Mouse (Mus musculus): ENCODE results near the gene Ezr. TPM values are rescaled to one million over a fixed set of nuclear protein-coding genes. Genes with fewer than 3 reads are reported as not detected.

Gene Ezr
- polyA plus RNA-seq, 1 experiment from 2014 or later: 50.5 TPM

- Histone ChIP-seq H3K4me2 (ENCODE audit: low read depth, low read length) (no peak overlapping the region), H3K4me1 (ENCODE audit: control insufficient read depth, insufficient read depth, low read length) (peaks cover 22% of the 10 kb centered on the region), H3K9me3 (ENCODE audit: control insufficient read depth, low read length) (no peaks in the 10 kb centered on the region), H3K27ac (ENCODE audit: low read depth, low read length) (no peak overlapping the region), H3K9ac (replicated peaks; ENCODE audit: low read depth, low read length) (no peak overlapping the region), H3K36me3 (ENCODE audit: control insufficient read depth, insufficient read depth, low read length) (no peaks in the 10 kb centered on the region), H3K27me3 (ENCODE audit: control insufficient read depth, insufficient read depth, low read length) (no peaks in the 10 kb centered on the region), H3K4me3 (ENCODE audit: low read depth, low read length) (no peak overlapping the region)
- ATAC-seq (ENCODE audit: low read depth): no peak
- WGBS: 81% methylated on average over 4 of the region's 4 CpGs
Measured at GRCm38 (mm10) chr17:6766823-6767222, 15.8 kb downstream of the Ezr start.

- Histone ChIP-seq H3K4me2 (ENCODE audit: low read depth, low read length) (no peak overlapping the region), H3K27ac (ENCODE audit: low read depth, low read length) (no peak overlapping the region), H3K4me1 (ENCODE audit: control insufficient read depth, insufficient read depth, low read length) (peaks cover 22% of the 10 kb centered on the region), H3K4me3 (ENCODE audit: low read depth, low read length) (no peak overlapping the region), H3K9me3 (ENCODE audit: control insufficient read depth, low read length) (no peaks in the 10 kb centered on the region), H3K36me3 (ENCODE audit: control insufficient read depth, insufficient read depth, low read length) (no peaks in the 10 kb centered on the region), H3K27me3 (ENCODE audit: control insufficient read depth, insufficient read depth, low read length) (no peaks in the 10 kb centered on the region), H3K9ac (replicated peaks; ENCODE audit: low read depth, low read length) (no peak overlapping the region)
- no peak for ATAC-seq (ENCODE audit: low read depth)
- WGBS: 27% methylated on average over 2 of the region's 2 CpGs
Measured at GRCm38 (mm10) chr17:6765886-6766285, 16.7 kb downstream of the Ezr start.

GRCm38 (mm10) chr17:6764730-6765129 lies 17.9 kb downstream of the Ezr start:
- Histone ChIP-seq H3K27me3 (ENCODE audit: control insufficient read depth, insufficient read depth, low read length) (no peaks in the 10 kb centered on the region), H3K9ac (replicated peaks; ENCODE audit: low read depth, low read length) (no peak overlapping the region), H3K36me3 (ENCODE audit: control insufficient read depth, insufficient read depth, low read length) (no peaks in the 10 kb centered on the region), H3K4me1 (ENCODE audit: control insufficient read depth, insufficient read depth, low read length) (peaks cover 19% of the 10 kb centered on the region), H3K9me3 (ENCODE audit: control insufficient read depth, low read length) (no peaks in the 10 kb centered on the region), H3K27ac (ENCODE audit: low read depth, low read length) (no peak overlapping the region), H3K4me3 (ENCODE audit: low read depth, low read length) (no peak overlapping the region), H3K4me2 (ENCODE audit: low read depth, low read length) (no peak overlapping the region)
- WGBS: 73% methylated on average over 4 of the region's 4 CpGs
- ATAC-seq (ENCODE audit: low read depth): no peak

GRCm38 (mm10) chr17:6764227-6764593 lies 18.4 kb downstream of the Ezr start:
- ATAC-seq (ENCODE audit: low read depth): no peak
- Histone ChIP-seq H3K4me1 (ENCODE audit: control insufficient read depth, insufficient read depth, low read length) (peaks cover 19% of the 10 kb centered on the region), H3K27me3 (ENCODE audit: control insufficient read depth, insufficient read depth, low read length) (no peaks in the 10 kb centered on the region), H3K27ac (ENCODE audit: low read depth, low read length) (no peak overlapping the region), H3K9ac (replicated peaks; ENCODE audit: low read depth, low read length) (no peak overlapping the region), H3K9me3 (ENCODE audit: control insufficient read depth, low read length) (no peaks in the 10 kb centered on the region), H3K36me3 (ENCODE audit: control insufficient read depth, insufficient read depth, low read length) (no peaks in the 10 kb centered on the region), H3K4me3 (ENCODE audit: low read depth, low read length) (no peak overlapping the region), H3K4me2 (ENCODE audit: low read depth, low read length) (no peak overlapping the region)
- WGBS: 69% methylated on average over 7 of the region's 7 CpGs

- peaks cover 19% of the 10 kb centered on the region; the same call in 1 of the 2 replicates for H3K4me1 ChIP-seq (ENCODE audit: control insufficient read depth, insufficient read depth, low read length)
Measured at GRCm38 (mm10) chr17:6763513-6764226, 18.9 kb downstream of the Ezr start.

GRCm38 (mm10) chr17:6759717-6760292 lies 22.8 kb downstream of the Ezr start:
- H3K27ac ChIP-seq (ENCODE audit: low read depth, low read length): no peak overlapping the region
- H3K9ac ChIP-seq (replicated peaks; ENCODE audit: low read depth, low read length): no peak overlapping the region
- H3K27me3 ChIP-seq (ENCODE audit: control insufficient read depth, insufficient read depth, low read length): no peaks in the 10 kb centered on the region
- H3K4me2 ChIP-seq (ENCODE audit: low read depth, low read length): no peak overlapping the region
- peaks cover 9% of the 10 kb centered on the region; the same call in 1 of the 2 replicates for H3K4me1 ChIP-seq (ENCODE audit: control insufficient read depth, insufficient read depth, low read length)
- ATAC-seq (ENCODE audit: low read depth): no peak
- 32% methylated on average over 9 of the region's 9 CpGs for WGBS
- H3K9me3 ChIP-seq (ENCODE audit: control insufficient read depth, low read length): no peaks in the 10 kb centered on the region
- no peak overlapping the region for H3K4me3 ChIP-seq (ENCODE audit: low read depth, low read length)
- H3K36me3 ChIP-seq (ENCODE audit: control insufficient read depth, insufficient read depth, low read length): no peaks in the 10 kb centered on the region

More at GRCm38 (mm10) chr17:6763513-6764226, 18.9 kb downstream of the Ezr start:
- Histone ChIP-seq H3K36me3 (ENCODE audit: control insufficient read depth, insufficient read depth, low read length) (no peaks in the 10 kb centered on the region), H3K9ac (replicated peaks; ENCODE audit: low read depth, low read length) (no peak overlapping the region), H3K4me3 (ENCODE audit: low read depth, low read length) (no peak overlapping the region), H3K27me3 (ENCODE audit: control insufficient read depth, insufficient read depth, low read length) (no peaks in the 10 kb centered on the region), H3K9me3 (ENCODE audit: control insufficient read depth, low read length) (no peaks in the 10 kb centered on the region), H3K4me2 (ENCODE audit: low read depth, low read length) (no peak overlapping the region), H3K27ac (ENCODE audit: low read depth, low read length) (no peak overlapping the region)
- ATAC-seq (ENCODE audit: low read depth): no peak
- 24% methylated on average over 7 of the region's 7 CpGs for WGBS

GRCm38 (mm10) chr17:6758845-6759244 lies 23.7 kb downstream of the Ezr start:
- H3K36me3 ChIP-seq (ENCODE audit: control insufficient read depth, insufficient read depth, low read length): no peaks in the 10 kb centered on the region
- no peak overlapping the region for H3K4me2 ChIP-seq (ENCODE audit: low read depth, low read length)
- peaks cover 8% of the 10 kb centered on the region; the same call in 1 of the 2 replicates for H3K4me1 ChIP-seq (ENCODE audit: control insufficient read depth, insufficient read depth, low read length)
- H3K9me3 ChIP-seq (ENCODE audit: control insufficient read depth, low read length): no peaks in the 10 kb centered on the region
- H3K4me3 ChIP-seq (ENCODE audit: low read depth, low read length): no peak overlapping the region
- no peak for ATAC-seq (ENCODE audit: low read depth)
- no peak overlapping the region for H3K27ac ChIP-seq (ENCODE audit: low read depth, low read length)
- 88% methylated on average over 8 of the region's 8 CpGs for WGBS
- H3K9ac ChIP-seq (replicated peaks; ENCODE audit: low read depth, low read length): no peak overlapping the region
- H3K27me3 ChIP-seq (ENCODE audit: control insufficient read depth, insufficient read depth, low read length): no peaks in the 10 kb centered on the region

GRCm38 (mm10) chr17:6757902-6758301 lies 24.7 kb downstream of the Ezr start:
- ATAC-seq (ENCODE audit: low read depth): no peak
- Histone ChIP-seq H3K9ac (replicated peaks; ENCODE audit: low read depth, low read length) (no peak overlapping the region), H3K4me2 (ENCODE audit: low read depth, low read length) (no peak overlapping the region), H3K4me3 (ENCODE audit: low read depth, low read length) (no peak overlapping the region), H3K27me3 (ENCODE audit: control insufficient read depth, insufficient read depth, low read length) (no peaks in the 10 kb centered on the region), H3K9me3 (ENCODE audit: control insufficient read depth, low read length) (no peaks in the 10 kb centered on the region), H3K4me1 (ENCODE audit: control insufficient read depth, insufficient read depth, low read length) (no peaks in the 10 kb centered on the region), H3K27ac (ENCODE audit: low read depth, low read length) (no peak overlapping the region), H3K36me3 (ENCODE audit: control insufficient read depth, insufficient read depth, low read length) (no peaks in the 10 kb centered on the region)
- 96% methylated on average over 16 of the region's 16 CpGs for WGBS

GRCm38 (mm10) chr17:6755873-6756272 lies 26.7 kb downstream of the Ezr start:
- no peak overlapping the region for H3K4me2 ChIP-seq (ENCODE audit: low read depth, low read length)
- WGBS: 89% methylated on average over 8 of the region's 8 CpGs
- no peaks in the 10 kb centered on the region for H3K4me1 ChIP-seq (ENCODE audit: control insufficient read depth, insufficient read depth, low read length)
- H3K9me3 ChIP-seq (ENCODE audit: control insufficient read depth, low read length): no peaks in the 10 kb centered on the region
- no peak overlapping the region for H3K4me3 ChIP-seq (ENCODE audit: low read depth, low read length)
- no peaks in the 10 kb centered on the region for H3K36me3 ChIP-seq (ENCODE audit: control insufficient read depth, insufficient read depth, low read length)
- no peak overlapping the region for H3K27ac ChIP-seq (ENCODE audit: low read depth, low read length)
- H3K27me3 ChIP-seq (ENCODE audit: control insufficient read depth, insufficient read depth, low read length): no peaks in the 10 kb centered on the region
- ATAC-seq (ENCODE audit: low read depth): no peak
- no peak overlapping the region for H3K9ac ChIP-seq (replicated peaks; ENCODE audit: low read depth, low read length)
